Mouse (Mus musculus): ENCODE results near the gene Zic2.

Gene Zic2

DNA sequence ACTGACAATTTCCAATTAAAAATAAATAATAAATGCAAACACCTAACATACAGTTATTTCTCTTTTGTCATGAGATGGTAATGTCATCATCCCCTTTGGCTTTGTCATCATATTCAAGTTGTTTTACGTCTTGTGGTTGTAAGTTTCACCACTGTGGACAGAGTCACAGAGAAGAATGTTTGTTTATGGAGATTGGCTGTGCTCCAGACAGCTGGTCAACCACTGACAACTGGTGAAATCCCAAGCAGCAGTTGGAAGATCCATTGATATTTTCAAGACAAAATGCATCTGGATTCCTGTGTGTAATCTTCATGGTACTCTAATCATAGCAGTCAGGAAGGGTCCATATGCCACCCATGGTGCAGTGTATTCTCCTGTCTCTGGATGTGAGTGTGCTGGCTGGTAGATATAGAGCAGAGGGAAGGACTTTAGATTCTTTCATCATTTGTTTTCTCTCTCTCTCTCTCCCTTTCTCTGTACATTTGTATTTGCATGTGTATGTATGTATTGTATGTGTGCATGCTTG is 38.3 kb downstream of the Zic2 start:
- no peak for DNase-seq

DNA sequence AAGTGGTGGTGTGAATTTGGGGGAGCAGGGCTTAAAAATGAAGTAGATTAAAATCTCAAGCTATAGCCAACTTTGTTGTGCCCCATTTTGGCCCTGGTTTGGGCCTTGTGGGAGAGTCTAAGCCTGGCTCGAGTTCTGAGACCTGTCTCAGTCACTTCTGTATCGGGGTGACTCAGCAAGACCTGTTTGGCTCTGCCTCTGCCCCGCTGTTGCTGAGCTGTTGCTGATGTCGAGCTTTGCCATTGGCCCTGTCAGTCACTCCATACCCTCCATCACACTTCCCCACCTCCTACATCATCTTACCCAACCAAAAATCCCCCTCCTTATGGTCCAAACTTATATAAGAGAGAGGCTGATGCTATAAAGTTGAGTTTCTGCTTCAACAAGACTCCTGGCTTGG is 53.2 kb downstream of the Zic2 start:
- no peak for DNase-seq
